Mouse (Mus musculus) lung, postnatal 14 days (tissue): ENCODE measurements at regions not wholly inside any gene's neighbourhood (a gene's known extent, or its start where the extent isn't known, plus 50 kb on each side); places are given as distances from the start of the nearest gene placed in this dataset.
A peak's percentile ranks its signal among the peaks of the same experiment; 100 is the strongest.

ENCODE experiments used
- DNase-seq: peaks from one replicate; pipeline ENCODE4 v3.0.0; 2021

DNA sequence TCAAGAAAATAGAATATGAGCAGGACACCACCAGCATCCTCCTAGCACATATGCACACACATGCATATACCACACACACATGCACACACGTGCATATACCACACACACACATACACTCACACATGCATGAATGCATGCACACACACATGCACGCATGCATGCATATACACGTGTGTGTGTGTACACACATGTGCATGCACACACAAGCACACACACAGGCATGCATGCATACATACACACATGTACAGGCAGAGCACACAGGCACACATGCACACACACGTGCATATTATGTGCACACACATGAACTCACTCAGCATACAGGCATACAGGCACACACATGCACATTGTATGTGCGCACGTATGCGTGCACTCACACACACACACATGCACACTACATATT lies 275.7 kb upstream of the Sash1 start:
- no peak for DNase-seq

DNA sequence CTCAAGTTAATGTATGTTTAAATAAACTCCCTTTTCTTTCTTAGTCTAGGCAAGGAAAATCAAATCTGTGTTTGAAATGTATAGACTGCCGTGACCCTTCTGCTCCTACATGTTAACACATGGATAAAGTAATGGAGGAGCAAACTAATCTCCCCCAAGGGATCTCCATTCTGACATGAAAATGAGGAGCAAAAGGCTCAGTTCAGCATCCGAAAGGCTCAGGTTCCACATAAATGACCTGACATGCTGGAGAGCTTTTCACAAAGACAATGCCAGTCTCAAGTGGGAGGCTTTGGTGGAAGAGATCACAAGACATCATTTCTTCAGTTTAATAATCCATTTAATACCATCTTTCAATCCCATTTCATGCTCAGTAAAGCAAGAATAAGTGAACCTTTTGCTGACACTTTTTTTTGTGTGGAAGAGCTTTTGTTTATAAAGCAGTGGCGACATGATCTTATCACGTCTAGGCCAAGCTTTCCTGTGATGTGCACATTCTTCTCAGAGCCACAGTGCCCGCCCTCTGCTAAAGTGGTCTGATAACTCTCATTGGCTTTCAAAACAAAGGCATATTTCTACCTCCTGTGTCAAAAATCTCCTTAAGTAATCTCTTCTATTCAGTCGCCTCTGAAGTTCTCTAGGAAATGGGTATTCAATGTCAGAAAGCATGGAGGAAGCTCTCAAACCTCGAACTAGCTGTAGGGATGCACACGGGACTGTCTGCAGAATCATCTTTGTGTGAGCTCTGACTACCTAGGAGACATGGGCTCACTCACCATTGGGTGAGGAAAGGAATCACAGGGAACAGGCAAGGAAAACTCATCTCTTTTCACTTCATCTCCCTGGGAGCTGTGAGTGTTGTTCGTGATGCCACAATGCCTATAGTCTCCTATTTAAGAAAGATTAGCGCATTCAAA lies 271.7 kb upstream of the Sash1 start:
- DNase-seq, result no peak

- DNase-seq, result no peak
These were observed 250.2 kb upstream of the Sash1 start for GRCm38 (mm10) chr10:9136099-9136498.

DNA sequence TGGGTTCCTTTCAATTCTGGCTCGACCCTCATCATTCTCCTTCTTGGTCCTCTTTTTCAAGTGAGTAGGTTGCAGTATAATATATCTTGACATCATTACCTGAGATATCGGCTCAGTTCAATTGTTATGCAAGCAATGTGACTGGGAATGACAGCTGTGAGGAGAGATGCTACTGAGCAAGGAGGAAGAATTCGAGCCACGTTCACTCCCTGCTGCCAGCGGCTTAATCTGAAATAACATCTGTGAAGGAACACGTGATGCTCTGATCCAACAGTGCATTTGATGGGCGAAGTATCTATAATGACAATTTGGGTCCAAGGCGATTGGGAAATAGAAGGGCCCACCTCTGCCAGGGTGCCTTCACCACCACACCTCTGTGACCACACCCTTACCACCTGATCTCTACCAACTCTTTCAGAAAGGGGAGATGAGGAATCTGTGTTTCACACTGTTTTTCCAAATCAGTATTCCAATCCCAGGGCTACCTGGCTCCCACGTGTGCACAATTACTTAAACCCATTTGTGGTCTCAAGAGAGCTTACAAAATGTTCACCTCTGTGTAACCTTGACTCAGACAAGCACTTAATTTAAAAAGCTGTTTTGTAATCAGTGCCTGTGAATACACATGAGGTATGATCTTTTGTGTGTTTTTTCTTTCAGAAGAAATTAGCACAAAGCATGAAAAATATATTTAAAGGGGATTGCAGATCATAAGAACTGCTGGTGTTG lies 248.6 kb upstream of the Sash1 start:
- no peak for DNase-seq

DNA sequence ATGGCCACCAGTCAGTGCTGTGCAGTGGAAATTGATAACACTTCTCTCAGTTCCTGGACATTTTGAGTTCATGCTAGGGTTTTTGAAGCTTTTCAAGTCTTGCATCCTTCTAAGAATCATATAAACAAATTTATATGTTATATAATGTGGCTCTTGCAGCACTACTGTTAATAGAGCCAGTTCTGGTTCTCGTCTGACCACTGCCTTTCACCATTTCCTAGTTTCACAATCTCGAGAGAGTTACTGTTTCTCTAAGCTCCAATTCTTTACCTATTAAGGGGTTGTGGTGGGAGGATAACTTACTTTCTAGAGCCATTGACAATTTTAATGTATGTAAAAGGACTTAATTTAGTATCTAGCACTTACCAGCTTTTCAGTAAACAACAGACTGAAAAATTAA lies 244.2 kb upstream of the Sash1 start:
- no peak for DNase-seq

DNA sequence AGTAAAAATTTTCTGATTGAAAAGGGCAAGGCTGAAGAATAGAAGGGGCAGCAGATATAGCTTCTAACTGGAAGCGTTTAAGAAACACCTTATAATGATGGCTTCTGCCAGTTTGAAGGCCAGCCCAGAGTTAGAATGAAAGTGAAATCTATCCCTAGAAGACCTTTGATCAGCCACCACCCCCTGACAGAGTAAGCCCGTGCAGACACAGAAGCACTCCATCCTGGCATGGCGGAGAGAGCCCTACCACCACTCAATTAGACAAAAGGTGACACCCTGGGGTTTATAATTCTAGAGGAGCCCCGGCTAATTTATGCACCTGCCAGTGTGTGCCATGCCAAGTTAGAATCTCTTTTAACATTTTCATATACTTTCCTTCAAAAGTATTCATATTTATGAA lies 233.4 kb upstream of the Sash1 start:
- no peak for DNase-seq

GRCm38 (mm10) chr10:9117648-9118551 lies 232.0 kb upstream of the Sash1 start:
- DNase-seq, result peak; percentile 2

- no peak for DNase-seq
These were observed 231.3 kb upstream of the Sash1 start for GRCm38 (mm10) chr10:9117134-9117533.

GRCm38 (mm10) chr10:9113706-9114105 lies 227.8 kb upstream of the Sash1 start:
- DNase-seq, result no peak

GRCm38 (mm10) chr10:9111051-9111450 lies 225.2 kb upstream of the Sash1 start:
- no peak for DNase-seq

GRCm38 (mm10) chr10:9096207-9096606 lies 210.3 kb upstream of the Sash1 start:
- DNase-seq, result no peak

- no peak for DNase-seq
These were observed 209.3 kb upstream of the Sash1 start for GRCm38 (mm10) chr10:9095163-9095562.

GRCm38 (mm10) chr10:9092237-9092885 lies 206.5 kb upstream of the Sash1 start:
- DNase-seq, result peak; percentile 49

- DNase-seq, result no peak
These were observed 205.1 kb upstream of the Sash1 start for GRCm38 (mm10) chr10:9090961-9091360.

GRCm38 (mm10) chr10:9087871-9088270 lies 202.0 kb upstream of the Sash1 start:
- no peak for DNase-seq

GRCm38 (mm10) chr10:9087171-9087570 lies 201.3 kb upstream of the Sash1 start:
- DNase-seq, result no peak

GRCm38 (mm10) chr10:9086666-9087065 lies 200.8 kb upstream of the Sash1 start:
- DNase-seq, result no peak

- no peak for DNase-seq
These were observed 199.6 kb upstream of the Sash1 start for GRCm38 (mm10) chr10:9085441-9085840.

GRCm38 (mm10) chr10:9074916-9075315 lies 189.0 kb upstream of the Sash1 start:
- DNase-seq, result no peak

- DNase-seq, result peak; percentile 63
These were observed 185.8 kb upstream of the Sash1 start for GRCm38 (mm10) chr10:9071630-9072029.

- DNase-seq, result no peak
These were observed 183.8 kb upstream of the Sash1 start for GRCm38 (mm10) chr10:9069608-9070190.

DNA sequence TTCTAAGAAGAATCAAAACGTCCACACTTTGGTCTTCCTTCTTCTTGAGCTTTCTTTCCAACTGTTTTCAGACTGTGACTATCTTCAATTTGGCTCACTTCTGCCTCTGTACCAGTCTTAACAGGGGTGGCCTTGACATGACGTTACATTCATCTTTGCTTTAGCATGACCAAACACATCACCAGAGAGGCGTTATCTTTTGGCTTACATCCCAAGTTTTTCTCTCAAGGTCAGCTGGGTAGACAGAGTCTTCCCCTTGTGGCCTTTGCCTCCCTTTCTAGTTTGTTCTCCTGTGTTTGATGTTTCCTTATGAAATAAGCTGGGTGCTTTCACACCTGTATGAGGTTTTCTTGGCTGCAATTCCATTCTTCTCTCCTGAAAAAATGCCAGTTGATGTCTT lies 180.7 kb upstream of the Sash1 start:
- no peak for DNase-seq
